Mouse (Mus musculus): ENCODE measurements around the gene Smc5.

The Smc5 gene

DNA sequence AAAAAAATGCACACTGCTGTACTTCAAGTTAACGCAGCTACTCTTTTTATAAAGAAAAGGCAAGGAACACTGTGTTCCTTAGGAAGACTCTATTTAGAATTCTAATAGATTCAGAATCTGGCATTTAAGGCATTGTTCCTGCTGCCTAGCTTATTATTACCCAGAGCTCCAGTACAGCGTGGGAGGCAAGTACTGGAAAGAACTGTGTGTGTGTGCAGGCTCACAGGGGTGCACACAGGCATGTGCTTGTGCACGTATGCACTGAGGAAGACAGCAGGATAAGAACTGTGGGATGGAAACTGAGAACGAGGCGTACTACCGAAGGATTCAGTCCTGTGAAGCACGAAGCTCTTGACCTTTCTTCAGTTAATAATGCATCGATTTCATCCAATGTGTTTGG lies 59.4 kb downstream of the Smc5 start:
- Histone ChIP-seq H3K36me3 (ENCODE audit: insufficient read depth, low read length) (peaks cover 76% of the 10 kb centered on the region), H3K27me3 (ENCODE audit: insufficient read depth, low read length) (no peaks in the 10 kb centered on the region), H3K9me3 (ENCODE audit: low read length) (no peaks in the 10 kb centered on the region), H3K4me3 (replicated peaks; ENCODE audit: low read length) (no peak overlapping the region), H3K4me1 (replicated peaks; ENCODE audit: low read depth, low read length) (no peaks in the 10 kb centered on the region)
- TF ChIP-seq POU5F1 (IDR thresholded peaks at IDR 0.05; ENCODE audit: borderline replicate concordance, low read length) = no peak
- no peak for TF ChIP-seq NANOG (IDR thresholded peaks at IDR 0.05; ENCODE audit: borderline replicate concordance, low read length)
- no peak for TF ChIP-seq CTCF (conservative IDR thresholded peaks at IDR 0.05; ENCODE audit: low read length)

DNA sequence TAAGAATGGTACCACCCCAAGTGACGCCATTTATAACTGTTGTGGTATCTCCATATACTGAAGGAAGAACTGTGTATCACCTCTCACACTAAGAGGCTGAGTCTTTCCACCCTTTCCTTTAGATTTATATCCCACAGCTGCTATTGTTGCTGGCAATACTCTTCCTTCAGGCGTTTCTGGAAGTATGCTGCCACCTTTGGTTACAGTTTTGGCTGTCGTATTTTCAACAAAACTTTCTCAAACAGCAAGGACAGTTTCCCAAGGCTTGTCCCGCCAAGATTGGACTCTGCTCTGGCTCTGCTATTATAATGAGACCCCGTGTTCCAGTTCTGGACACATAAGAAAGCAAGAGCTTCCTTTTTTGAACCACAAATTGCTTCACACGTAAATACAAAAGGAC lies 62.4 kb downstream of the Smc5 start:
- Histone ChIP-seq H3K4me3 (replicated peaks; ENCODE audit: low read length) (no peak overlapping the region), H3K4me1 (replicated peaks; ENCODE audit: low read depth, low read length) (no peaks in the 10 kb centered on the region), H3K9me3 (ENCODE audit: low read length) (no peaks in the 10 kb centered on the region), H3K36me3 (ENCODE audit: insufficient read depth, low read length) (peaks cover 71% of the 10 kb centered on the region), H3K27me3 (ENCODE audit: insufficient read depth, low read length) (no peaks in the 10 kb centered on the region)
- TF ChIP-seq POU5F1 (IDR thresholded peaks at IDR 0.05; ENCODE audit: borderline replicate concordance, low read length) (no peak), CTCF (conservative IDR thresholded peaks at IDR 0.05; ENCODE audit: low read length) (no peak), NANOG (IDR thresholded peaks at IDR 0.05; ENCODE audit: borderline replicate concordance, low read length) (no peak)

DNA sequence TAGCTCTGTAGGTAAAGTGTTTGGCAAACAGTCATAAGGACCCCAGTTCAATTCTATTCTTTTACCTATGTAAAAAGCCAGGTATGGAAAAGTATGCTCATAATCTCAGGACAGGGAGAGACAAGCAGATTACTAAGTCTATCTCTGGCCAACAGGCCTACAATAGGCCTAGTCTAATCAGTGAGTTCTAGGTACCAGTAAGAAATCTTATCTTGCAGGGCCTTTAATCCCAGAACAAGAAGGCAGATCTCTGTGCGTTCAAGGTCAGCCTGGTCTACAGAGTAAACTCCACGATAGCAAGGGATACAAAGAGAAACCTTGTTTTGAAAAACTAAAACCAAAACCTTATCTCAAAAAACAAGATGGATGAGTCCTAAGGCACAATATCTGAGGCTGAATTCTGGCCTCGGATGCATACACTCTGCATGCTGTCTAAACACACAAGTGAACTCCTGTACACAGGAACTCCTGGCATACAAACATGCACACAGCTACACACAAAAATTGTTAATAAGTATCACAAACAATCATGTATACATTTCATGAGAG lies 70.1 kb downstream of the Smc5 start:
- Histone ChIP-seq H3K9me3 (ENCODE audit: low read length) (peaks cover 12% of the 10 kb centered on the region), H3K4me1 (replicated peaks; ENCODE audit: low read depth, low read length) (no peaks in the 10 kb centered on the region; the same call in 1 of the 2 replicates), H3K36me3 (ENCODE audit: insufficient read depth, low read length) (peaks cover 54% of the 10 kb centered on the region), H3K27me3 (ENCODE audit: insufficient read depth, low read length) (no peaks in the 10 kb centered on the region), H3K4me3 (replicated peaks; ENCODE audit: low read length) (no peak overlapping the region)
- TF ChIP-seq CTCF (conservative IDR thresholded peaks at IDR 0.05; ENCODE audit: low read length) = no peak
- TF ChIP-seq POU5F1 (IDR thresholded peaks at IDR 0.05; ENCODE audit: borderline replicate concordance, low read length) = no peak
- TF ChIP-seq NANOG (IDR thresholded peaks at IDR 0.05; ENCODE audit: borderline replicate concordance, low read length) = no peak

DNA sequence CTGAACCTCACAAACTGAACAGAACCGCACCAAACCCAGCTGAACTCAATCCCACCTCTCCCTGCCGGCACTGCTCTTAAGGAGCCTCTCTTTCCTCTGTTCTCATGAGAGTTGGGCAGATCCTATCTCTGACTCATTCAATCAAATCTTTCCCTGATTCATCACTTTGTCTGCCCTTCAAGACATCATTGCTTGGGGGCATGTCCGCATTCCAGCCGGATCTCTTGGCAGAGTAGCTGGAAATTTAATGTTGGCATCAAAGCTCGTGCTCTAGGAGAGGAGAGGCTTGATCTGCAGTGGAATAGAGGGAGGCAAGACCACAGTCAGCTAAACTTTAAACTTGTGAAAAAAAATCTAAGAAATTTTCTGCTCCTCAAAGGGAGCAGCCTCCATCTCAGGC lies 71.6 kb downstream of the Smc5 start:
- H3K36me3 ChIP-seq (ENCODE audit: insufficient read depth, low read length) = peaks cover 50% of the 10 kb centered on the region
- H3K9me3 ChIP-seq (ENCODE audit: low read length) = peaks cover 12% of the 10 kb centered on the region
- TF ChIP-seq POU5F1 (IDR thresholded peaks at IDR 0.05; ENCODE audit: borderline replicate concordance, low read length) = no peak
- no peak for TF ChIP-seq NANOG (IDR thresholded peaks at IDR 0.05; ENCODE audit: borderline replicate concordance, low read length)
- no peak for TF ChIP-seq CTCF (conservative IDR thresholded peaks at IDR 0.05; ENCODE audit: low read length)
- no peaks in the 10 kb centered on the region for H3K27me3 ChIP-seq (ENCODE audit: insufficient read depth, low read length)
- no peaks in the 10 kb centered on the region; the same call in 1 of the 2 replicates for H3K4me1 ChIP-seq (replicated peaks; ENCODE audit: low read depth, low read length)
- H3K4me3 ChIP-seq (replicated peaks; ENCODE audit: low read length) = no peak overlapping the region

DNA sequence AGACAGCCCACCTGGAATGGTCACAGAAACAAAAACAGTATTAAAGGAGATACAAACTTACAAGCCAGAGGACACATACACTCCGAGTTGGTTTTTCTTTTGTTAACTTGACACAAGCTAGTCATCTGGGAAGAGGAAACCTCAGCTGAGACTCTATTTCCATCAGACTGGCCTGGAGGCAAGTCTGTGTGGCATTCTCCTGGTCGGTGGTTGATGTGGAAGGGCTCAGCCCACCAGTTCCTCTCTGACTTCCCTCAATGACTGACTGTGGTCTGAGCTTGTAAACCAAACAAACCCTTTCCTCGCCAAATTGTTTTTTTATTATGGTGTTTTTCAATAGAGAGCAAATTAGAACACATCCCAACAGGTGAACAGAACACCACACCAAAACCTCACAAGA lies 80.6 kb downstream of the Smc5 start:
- Histone ChIP-seq H3K9me3 (ENCODE audit: low read length) (no peaks in the 10 kb centered on the region), H3K27me3 (ENCODE audit: insufficient read depth, low read length) (no peaks in the 10 kb centered on the region), H3K36me3 (ENCODE audit: insufficient read depth, low read length) (peaks cover 8% of the 10 kb centered on the region; the same call in 1 of the 2 replicates), H3K4me3 (replicated peaks; ENCODE audit: low read length) (no peak overlapping the region), H3K4me1 (replicated peaks; ENCODE audit: low read depth, low read length) (peaks cover 22% of the 10 kb centered on the region)
- TF ChIP-seq NANOG (IDR thresholded peaks at IDR 0.05; ENCODE audit: borderline replicate concordance, low read length) (no peak), POU5F1 (IDR thresholded peaks at IDR 0.05; ENCODE audit: borderline replicate concordance, low read length) (no peak), CTCF (conservative IDR thresholded peaks at IDR 0.05; ENCODE audit: low read length) (no peak)

DNA sequence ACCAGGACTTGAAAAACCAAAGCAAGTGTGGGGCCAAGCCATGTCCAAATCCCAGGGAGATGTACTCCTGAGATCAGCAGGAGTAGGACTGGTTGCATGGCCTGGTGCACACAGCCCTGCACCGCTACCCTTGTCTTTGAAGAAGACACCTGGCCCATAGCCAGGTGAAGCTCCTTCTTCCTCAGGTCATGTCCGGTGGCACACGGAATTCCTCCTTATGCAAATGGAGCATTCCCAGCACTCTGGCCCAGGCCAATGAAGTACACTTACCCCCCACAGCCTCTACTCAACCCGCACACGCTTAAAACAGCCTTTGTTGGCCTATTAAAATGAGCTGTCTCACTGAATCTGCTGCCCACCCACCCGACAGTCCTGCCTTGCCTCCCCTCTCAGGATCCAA lies 82.2 kb downstream of the Smc5 start:
- TF ChIP-seq POU5F1 (IDR thresholded peaks at IDR 0.05; ENCODE audit: borderline replicate concordance, low read length) (no peak), NANOG (IDR thresholded peaks at IDR 0.05; ENCODE audit: borderline replicate concordance, low read length) (no peak), CTCF (conservative IDR thresholded peaks at IDR 0.05; ENCODE audit: low read length) (no peak)
- Histone ChIP-seq H3K4me1 (replicated peaks; ENCODE audit: low read depth, low read length) (peaks cover 22% of the 10 kb centered on the region), H3K36me3 (ENCODE audit: insufficient read depth, low read length) (peaks cover 5% of the 10 kb centered on the region; the same call in 1 of the 2 replicates)

DNA sequence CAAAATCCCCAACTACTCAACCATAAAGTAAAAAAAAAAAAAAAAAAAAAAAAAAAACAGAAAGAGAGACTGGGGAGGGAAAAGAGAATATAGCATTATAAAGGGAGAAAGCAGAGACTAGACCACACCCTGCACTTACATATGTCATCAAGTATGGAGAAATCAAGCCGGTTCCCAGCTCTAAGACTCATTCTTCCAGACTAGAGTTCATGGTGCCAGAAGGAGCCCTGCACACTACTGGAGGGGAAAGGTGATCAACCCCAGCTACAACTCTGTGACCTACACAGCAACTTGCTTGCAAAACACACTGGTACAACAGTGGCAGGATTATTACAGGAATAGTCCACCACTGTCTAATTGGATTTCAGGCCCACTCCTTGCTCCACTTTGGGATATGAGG lies 84.0 kb downstream of the Smc5 start:
- TF ChIP-seq POU5F1 (IDR thresholded peaks at IDR 0.05; ENCODE audit: borderline replicate concordance, low read length) = no peak
- TF ChIP-seq NANOG (IDR thresholded peaks at IDR 0.05; ENCODE audit: borderline replicate concordance, low read length) = no peak
- TF ChIP-seq CTCF (conservative IDR thresholded peaks at IDR 0.05; ENCODE audit: low read length) = no peak
- Histone ChIP-seq H3K27me3 (ENCODE audit: insufficient read depth, low read length) (no peaks in the 10 kb centered on the region), H3K4me1 (replicated peaks; ENCODE audit: low read depth, low read length) (peaks cover 34% of the 10 kb centered on the region), H3K4me3 (replicated peaks; ENCODE audit: low read length) (no peak overlapping the region), H3K9me3 (ENCODE audit: low read length) (no peaks in the 10 kb centered on the region), H3K36me3 (ENCODE audit: insufficient read depth, low read length) (peaks cover 2% of the 10 kb centered on the region; the same call in 1 of the 2 replicates)

More for the DNA sequence above, 82.2 kb downstream of the Smc5 start:
- Histone ChIP-seq H3K4me3 (replicated peaks; ENCODE audit: low read length) (no peak overlapping the region), H3K9me3 (ENCODE audit: low read length) (no peaks in the 10 kb centered on the region), H3K27me3 (ENCODE audit: insufficient read depth, low read length) (no peaks in the 10 kb centered on the region)

DNA sequence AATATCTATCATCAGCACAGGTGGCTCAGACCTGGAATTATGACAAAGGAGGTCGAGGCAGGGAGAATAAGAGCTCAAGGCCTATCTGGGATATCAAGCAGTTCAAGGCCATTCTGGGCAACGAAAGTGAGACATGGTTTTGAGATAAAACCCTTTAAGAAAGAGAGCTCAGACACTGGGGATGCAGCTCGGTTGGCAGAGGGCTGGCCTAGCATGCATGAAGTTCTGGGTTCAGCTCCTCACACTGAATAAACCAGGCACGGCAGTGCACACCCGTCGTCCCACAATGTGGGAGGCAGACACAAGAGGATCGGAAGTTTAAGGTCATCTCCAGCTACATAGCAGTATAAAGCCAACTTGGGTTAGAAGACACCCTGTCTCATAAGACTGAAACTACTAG lies 84.7 kb downstream of the Smc5 start:
- peaks cover 35% of the 10 kb centered on the region for H3K4me1 ChIP-seq (replicated peaks; ENCODE audit: low read depth, low read length)
- no peaks in the 10 kb centered on the region for H3K9me3 ChIP-seq (ENCODE audit: low read length)
- TF ChIP-seq CTCF (conservative IDR thresholded peaks at IDR 0.05; ENCODE audit: low read length) (no peak), NANOG (IDR thresholded peaks at IDR 0.05; ENCODE audit: borderline replicate concordance, low read length) (no peak), POU5F1 (IDR thresholded peaks at IDR 0.05; ENCODE audit: borderline replicate concordance, low read length) (no peak)
- no peaks in the 10 kb centered on the region for H3K27me3 ChIP-seq (ENCODE audit: insufficient read depth, low read length)
- no peak overlapping the region for H3K4me3 ChIP-seq (replicated peaks; ENCODE audit: low read length)
- H3K36me3 ChIP-seq (ENCODE audit: insufficient read depth, low read length) = peaks cover 5% of the 10 kb centered on the region; the same call in 1 of the 2 replicates

DNA sequence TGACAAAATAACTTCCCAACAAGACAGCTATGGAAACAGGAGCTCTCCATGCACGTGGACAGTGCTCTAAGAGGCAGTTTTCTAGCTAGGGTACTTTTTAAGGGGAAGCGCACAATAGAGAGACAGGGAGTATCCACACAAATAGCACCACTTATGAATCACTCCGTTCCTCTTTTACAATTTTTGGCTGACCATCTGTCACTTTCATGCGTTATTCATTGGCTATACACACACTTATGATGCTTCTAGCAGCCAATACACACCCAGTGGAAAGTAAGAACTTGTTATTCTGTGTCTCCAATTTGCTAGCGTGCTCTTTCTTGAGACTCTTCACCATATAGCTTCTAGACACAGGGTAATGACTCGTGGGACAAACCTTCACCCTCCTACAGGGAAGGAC lies 86.0 kb downstream of the Smc5 start:
- Histone ChIP-seq H3K36me3 (ENCODE audit: insufficient read depth, low read length) (peaks cover 5% of the 10 kb centered on the region; the same call in 1 of the 2 replicates), H3K27me3 (ENCODE audit: insufficient read depth, low read length) (no peaks in the 10 kb centered on the region), H3K4me3 (replicated peaks; ENCODE audit: low read length) (no peak overlapping the region), H3K4me1 (replicated peaks; ENCODE audit: low read depth, low read length) (peaks cover 28% of the 10 kb centered on the region), H3K9me3 (ENCODE audit: low read length) (no peaks in the 10 kb centered on the region)
- TF ChIP-seq POU5F1 (IDR thresholded peaks at IDR 0.05; ENCODE audit: borderline replicate concordance, low read length) = no peak
- no peak for TF ChIP-seq NANOG (IDR thresholded peaks at IDR 0.05; ENCODE audit: borderline replicate concordance, low read length)
- no peak for TF ChIP-seq CTCF (conservative IDR thresholded peaks at IDR 0.05; ENCODE audit: low read length)
